Mouse (Mus musculus) NIH3T3 (cell line): ENCODE results near the gene Lin52.

Experiments
- DNase-seq: peaks from one replicate; pipeline ENCODE4 v3.0.0-alpha.2; 2012; ENCODE audit warnings: low read depth

Gene Lin52

DNA sequence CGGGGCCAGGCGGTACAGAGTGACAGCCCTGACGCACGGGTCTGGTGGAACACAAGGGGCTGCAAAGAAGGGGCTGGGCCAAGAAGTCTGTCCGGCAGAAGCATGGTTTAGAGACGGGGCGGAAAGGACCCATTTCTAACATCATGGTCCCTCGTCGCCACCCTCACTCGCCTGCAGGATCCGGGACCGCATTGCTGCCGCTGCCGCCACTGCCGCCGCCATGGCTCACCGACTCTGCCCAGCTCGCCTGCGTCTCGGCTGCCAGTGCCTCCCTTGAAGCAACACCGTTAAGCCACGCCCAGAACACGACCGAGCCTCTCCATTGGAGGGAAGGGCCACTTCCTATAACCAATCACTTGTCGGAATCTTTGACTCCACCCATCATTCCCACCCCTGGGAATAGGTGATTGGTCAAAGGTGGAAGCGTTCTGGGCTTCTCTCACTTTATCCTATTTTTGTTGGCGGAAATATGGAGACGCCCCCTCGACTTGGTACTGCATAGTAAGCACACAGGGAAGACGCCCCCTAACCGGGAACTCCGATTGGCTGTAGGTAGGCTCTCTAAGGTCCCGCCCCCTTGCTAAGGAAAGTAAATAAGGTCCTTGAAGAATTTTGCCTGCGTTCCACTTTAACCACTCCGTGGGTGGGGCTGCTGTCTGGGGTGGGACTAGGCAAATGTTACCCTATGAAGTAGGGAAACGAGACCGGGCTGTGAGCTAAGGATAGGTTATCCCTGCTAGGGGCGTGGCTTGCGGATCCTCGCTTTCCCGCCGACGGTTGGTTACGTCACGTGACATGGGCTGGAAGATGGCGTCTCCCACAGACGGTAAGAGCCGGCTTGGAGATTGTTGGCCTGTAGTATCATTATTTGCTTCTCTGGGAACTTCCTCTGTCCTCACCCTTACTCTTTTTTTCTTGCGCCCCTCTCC lies at the start of gene Lin52, which contains the start of gene Aldh6a1:
Lin52 (plus strand) TSS at position 705 of the 929 bp plus-strand sequence.
Aldh6a1 (minus strand) TSS at position 287 of the 929 bp plus-strand sequence.
- DNase-seq: peak; percentile 100

DNA sequence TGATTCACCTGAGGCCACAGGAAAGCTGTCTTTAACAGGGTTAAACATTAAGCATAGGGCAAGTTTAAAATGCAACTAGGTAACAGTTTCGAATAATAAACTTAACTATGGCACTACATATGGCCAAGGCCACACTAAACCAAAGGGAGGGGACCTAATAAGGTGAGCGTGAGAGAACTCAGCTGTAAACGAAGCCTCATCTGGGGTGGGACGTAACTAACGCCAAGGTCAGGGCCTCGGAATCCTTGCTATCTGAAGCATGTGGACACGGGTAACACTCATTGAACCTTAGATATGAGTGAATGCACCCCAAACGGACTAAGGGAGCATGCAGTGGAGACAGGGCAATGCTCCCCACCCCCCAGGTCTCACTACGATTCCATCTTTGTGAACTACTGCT lies 48.3 kb upstream of the Lin52 start:
- DNase-seq: no peak

DNA sequence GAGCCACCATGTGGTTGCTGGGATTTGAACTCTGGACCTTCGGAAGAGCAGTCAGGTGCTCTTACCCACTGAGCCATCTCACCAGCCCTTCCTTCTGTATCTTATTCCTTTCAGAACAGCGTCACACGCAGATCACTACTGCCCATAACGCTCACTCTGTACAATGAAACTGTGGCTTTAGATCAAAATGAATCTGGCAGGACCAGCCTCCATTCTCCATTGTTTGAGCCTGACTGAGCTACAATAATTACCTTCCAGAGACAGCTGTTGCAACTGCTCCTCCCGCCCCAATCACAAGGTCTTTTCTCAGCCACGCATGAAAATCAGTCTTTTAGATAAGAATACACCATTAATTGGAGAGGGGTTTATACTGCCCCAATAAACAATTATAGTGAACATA lies 46.7 kb upstream of the Lin52 start:
- DNase-seq: no peak

DNA sequence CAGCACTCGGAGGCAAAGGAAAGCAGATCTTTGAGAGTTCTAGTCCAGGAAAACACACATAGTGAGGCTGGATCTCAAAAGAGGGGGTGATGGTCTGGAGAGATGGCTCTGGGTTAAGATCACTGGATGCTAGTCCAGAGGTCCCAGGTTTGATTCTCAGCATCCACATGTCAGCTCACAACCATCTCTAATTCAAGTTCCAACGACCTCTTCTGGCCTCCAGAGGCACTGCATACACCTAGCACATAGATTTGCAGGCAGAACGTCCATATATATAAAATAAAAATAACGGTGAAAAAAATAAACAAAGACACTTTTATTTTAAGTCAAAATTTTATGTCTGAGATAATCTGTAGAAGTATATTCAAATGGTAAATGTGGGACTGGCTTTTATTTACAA lies 44.0 kb upstream of the Lin52 start:
- no peak for DNase-seq

DNA sequence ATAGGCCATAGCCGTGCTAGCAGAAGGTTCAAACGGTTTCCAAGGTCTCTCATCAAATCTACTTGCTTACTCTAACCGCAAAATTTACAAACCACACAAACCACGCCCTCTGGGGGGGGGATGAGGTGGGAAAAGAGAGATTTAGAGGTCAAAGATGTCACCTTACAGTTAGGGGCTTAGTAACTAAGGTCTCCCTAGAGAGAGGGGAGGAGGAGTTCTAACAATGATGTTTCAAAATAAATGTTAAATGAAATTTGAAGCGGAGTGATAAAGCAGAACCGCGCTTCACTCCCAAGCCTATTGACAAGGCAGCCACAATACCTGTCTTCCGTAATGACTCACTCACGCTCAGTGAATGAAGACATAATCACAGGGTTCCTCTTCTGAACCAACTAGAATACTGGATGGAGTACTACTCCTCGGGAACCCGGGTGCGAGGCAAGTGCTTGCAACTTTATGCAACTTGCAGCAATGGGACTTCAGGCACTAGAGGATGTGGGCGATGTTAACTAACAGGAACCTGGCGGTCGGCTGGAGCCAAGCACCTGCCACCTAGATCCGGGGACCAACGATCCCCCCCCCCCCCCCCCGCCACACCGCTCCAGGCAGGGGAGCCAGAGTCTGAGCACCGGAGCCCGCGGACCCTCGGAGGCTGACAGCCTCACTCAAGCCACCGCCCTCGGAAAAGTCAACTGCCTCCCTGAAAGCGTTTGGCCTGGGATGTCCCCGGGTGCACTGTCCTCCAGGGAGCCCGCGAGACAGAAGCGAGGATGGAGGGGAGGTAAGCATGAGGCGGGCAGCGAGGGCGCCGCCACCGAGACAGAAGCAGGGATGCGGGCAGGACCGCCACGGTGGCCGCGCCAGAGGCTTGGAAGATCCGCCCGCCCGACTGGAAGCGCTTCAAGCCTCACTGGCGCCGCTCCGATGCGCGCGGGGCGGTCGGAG lies 43.1 kb upstream of the Lin52 start:
- DNase-seq: no peak

DNA sequence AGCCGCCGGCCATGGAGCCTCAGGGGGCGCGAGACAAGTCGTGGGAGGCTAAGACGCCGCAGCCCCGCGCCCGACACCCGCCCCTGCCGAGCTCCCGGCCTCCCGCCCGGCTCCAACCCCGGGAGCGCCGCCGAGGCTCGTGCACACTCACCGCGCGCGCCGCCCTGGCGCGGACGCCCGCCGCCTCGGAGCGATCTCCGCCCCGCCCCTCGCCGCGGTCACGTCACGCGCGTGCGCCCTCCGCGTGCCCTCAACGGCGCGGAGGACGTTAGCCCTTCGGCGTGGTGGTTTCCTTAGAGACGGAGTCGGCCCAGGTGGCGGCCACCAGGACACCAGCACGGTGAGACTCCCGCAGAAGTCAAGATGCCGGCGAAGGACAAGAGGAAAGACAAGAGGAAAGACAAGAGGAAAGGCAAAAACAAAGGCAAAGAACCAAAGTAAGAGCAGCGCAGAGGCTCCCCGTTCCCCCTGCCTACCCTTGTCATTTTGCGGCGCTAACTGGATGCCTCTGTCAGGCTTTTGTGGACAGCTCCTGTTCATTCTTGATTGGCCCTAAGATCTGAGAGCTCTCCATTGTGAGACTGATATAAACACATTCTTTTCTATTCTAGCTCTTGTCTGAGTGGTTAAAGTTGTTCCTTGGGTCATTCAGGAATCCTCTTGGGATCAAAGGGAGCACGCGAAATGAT lies 42.3 kb upstream of the Lin52 start, which contains the start of the genes Entpd5 and Bbof1:
Entpd5 (minus strand) TSS at position 211 of the 689 bp plus-strand sequence.
Bbof1 (plus strand) TSS at position 253 of the 689 bp plus-strand sequence.
- DNase-seq: peak; percentile 93

DNA sequence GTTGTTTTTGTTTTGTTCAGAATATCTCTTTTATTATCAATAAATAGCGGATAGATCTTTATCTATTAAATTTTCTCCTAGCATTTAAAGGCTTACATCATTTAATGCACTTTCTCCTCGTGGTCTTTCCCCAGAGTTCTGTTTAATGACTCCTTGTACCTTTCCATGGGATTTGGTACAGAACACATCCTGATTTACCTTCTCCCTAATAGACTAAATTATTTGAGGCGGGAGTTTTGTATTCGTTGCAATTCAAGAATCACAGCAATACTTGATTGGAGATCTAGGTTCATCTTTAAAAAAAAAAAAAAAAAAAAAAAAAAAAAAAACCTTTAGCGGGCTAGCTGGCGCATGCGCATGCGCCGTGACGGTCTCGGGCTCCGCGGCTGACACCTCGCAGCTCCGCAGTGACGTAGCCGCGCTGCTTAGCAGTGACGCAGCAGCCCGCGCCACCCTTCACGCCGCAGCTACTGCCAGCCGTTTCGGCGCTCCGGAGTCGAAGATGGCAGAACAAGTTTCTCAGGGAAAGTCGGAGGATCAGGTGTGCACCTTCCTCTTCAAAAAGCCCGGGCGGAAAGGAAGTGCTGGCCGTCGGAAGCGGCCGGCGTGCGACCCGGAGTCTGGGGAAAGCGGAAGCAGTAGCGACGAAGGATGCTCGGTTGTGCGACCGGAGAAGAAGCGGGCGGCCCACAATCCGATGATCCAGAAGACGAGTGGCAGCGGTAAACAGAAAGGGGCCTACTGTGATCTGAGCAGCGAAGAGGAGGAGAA lies 34.2 kb upstream of the Lin52 start, which contains the start of gene Rnf113a2:
Rnf113a2 (plus strand) TSS at position 363 of the 771 bp plus-strand sequence.
- peak; percentile 93 for DNase-seq

DNA sequence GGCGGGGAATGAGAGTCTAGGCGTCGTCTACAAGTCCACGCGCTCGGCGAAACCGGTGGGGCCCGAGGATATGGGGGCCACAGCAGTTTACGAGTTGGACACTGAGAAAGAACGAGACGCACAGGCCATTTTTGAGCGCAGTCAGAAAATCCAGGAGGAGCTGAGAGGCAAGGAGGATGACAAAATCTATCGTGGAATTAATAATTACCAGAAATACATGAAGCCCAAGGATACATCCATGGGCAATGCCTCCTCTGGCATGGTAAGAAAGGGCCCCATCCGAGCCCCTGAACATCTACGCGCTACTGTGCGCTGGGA lies 33.7 kb upstream of the Lin52 start:
- no peak for DNase-seq

DNA sequence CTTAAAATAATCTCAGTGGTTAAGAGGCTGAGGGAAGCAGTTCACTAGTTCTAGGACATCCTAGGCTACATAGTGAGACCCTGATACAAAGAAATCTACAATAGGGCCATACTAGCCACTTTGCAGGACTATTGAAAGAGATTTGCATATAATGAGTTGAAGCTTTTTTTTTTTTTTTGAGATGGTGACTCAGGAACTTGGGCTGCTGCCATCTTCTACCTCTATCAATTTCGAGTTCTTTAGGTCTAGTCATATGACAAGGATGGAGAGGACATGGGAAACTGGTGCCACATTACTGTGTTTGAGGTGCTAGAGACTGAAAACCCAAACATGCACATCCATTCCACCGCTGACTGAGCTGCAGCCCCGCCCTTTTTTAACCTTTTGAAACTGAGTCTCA lies 27.2 kb upstream of the Lin52 start:
- peak; percentile 46 for DNase-seq

DNA sequence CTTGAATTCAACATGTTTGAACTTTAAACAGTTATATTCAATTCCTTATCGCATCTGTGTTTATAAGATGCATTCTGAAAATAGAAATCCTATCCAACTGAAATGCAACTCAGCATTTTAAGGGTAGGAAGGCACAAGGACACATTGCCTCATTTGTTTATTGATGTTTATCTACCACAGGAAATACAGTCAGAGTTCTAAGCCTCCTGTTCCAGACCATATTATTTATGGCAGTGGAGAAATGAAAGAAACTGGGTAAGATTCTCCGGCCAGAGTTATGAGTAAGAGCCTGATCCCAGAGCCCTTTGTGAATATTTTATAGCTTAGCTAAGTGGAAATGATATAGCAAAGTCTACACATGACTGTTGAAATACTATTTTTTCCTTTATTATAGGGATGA lies 21.4 kb upstream of the Lin52 start:
- peak; percentile 30 for DNase-seq

DNA sequence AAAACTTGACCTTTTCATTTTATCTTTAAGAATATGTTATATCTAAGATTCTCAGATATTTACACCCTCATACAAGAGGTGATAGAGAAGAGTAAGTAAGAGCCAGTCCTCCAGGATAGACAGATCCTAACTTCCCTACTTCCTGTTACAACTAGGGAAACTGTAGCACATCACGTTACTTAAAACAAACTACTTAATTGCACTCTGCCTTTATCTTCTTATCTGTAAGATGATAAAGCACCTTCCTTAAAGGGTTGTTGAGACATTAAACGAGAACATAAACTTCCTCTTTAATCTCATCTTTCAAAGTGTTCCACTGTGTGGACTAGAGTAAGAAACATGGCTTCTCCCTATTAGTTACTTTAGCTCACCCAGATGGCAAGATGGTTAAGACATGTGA lies 12.5 kb upstream of the Lin52 start:
- DNase-seq: no peak

DNA sequence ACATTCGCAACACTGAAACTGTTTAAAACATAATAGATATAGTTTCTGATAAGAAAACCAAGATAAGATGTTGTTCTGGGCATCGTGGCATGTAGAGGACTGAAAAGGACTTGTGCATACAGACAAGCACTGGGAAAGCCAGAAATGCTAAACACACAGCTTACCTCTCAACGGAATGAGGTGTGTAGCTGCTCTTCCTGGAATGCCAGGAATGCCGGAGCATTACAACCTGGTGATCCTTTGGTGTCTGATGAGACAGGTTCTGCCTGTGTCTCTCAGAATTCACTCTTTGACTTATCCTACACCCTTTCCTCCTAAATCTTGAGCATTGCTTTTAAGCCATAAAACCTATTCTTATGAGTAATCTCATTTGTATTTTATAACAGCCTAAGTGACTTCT lies 8.7 kb upstream of the Lin52 start:
- DNase-seq: no peak

DNA sequence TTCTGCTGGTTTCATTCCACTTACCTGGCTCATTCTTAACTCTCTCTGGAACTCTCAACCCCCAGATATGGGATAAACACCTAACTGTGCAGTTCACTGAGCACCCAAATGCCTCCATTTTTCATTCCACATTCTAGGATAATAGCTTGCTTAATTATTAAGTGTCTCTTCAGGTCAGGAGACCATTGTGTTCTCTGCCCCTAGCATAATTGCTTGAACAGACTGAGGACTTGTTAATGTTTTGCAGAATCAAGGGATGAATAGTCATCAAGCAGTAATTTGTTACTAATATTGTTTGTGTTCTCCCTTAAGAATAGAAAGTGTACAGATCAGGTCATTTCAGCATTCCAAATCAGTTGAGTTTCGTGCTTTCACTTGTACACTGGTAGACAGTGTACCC lies 3.8 kb upstream of the Lin52 start:
- no peak for DNase-seq

DNA sequence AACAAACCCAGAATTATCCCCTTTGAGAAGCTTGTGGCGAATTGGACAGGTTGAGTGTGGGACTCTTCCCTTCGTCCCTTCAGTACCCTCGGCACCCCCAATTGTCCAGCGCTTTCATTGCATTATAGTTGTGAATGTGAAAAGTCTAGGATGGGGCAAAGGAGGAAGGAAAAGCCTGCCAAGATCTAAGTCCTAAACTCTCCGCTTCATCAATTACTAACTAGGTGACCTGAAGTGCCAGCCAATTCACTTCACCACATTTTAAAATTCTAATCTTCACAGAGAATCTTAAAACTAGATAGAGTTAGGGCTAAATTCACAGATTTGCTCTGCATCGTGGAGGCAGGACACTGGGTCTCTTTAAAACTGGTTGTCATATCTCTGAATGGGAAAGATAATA lies 3.0 kb upstream of the Lin52 start:
- no peak for DNase-seq

DNA sequence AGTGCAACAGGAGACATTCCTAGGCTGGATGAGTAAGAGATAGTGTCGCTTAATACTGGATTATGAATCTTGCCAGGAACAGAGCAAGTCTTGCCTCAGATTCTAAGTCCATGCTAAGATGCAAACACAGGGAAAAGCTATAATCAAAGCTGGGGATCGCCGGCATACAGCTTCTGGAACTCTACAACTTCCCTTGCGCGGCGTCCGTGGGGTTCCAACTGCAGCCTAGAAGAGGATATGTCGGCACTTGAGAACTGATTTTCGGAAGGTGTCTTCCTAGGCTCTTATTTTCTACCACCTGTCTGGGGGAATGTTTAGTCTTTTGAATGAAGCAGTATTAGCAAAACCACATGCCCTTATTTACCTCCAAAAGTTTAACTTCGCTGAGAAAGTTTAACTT lies 1.3 kb upstream of the Lin52 start:
- no peak for DNase-seq

DNA sequence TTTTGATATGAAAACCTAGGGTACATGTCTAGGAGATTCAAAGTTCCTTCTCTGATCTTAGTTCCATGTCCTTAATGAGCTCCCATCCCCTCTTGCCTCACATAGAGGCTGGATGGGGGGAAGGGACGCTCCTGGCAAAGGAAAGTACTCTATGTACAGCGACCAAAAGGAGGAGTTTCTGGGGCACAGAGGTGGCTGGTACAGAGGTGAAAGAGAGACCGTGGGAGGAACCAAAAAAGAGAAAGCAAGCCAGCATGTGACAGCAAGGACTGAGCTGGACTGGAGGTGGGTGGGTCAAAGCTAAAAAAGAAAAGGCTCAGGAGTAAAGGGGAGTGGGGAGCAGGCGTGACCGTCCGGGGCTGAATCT lies 888 bp upstream of the Lin52 start:
- peak; percentile 29 for DNase-seq

DNA sequence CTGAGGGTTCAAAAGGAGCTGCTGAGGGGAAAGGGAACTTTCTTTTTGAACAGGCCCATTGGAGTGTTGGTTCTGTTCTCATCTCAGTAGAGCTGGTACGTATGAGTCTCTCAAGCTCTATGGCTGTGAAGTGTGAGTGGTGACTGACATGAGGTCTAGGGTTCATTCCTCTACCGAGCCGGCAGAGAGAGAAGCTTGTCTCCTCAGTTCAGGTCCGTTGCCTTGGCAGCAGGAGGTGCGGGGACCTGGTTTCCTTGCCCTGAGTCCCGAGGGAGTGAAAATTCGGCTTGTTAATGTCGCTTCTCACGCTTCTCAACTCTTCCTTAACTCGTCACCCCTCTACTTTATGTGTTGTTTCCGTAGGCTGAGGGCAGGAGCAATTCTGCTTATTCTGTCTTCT lies 579 bp downstream of the Lin52 start:
- DNase-seq: no peak

DNA sequence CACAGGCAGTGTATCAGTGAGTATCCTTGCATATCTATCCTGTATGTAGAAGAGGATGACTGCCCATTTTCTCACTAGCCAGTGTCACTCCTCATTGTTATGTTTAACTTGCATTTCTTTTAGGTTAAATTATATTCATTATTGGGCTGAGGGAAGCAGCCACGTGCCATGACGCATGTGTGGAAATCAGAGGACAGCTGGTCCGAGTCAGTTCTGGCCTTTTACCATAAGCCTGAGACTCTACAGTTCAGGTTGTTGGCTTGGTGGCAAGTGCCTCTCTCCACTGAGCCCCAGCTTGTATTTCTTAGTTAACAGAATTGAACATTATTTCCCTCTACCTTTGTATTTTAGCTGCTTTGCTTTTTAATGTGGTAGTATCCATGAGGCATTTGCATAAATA lies 5.7 kb downstream of the Lin52 start:
- no peak for DNase-seq

DNA sequence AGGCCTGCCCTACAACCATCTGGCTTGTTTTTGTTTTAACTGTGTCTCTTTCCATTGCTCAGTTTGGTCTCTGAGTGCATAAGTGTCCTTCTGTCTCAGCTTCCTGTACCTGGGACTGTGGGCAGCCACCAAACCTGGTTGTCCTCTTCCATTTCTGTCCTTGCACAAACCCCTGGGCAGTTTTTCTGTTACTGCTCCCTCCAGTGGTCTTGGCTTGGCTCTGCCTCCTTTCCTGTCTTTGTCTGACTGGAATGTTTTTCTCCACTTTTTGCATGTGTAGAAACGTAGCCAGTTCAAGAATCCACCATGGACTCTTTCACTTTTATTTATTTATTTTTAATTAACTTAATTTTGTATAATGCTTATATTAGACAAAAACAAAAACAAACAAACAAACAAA lies 8.6 kb downstream of the Lin52 start:
- no peak for DNase-seq

DNA sequence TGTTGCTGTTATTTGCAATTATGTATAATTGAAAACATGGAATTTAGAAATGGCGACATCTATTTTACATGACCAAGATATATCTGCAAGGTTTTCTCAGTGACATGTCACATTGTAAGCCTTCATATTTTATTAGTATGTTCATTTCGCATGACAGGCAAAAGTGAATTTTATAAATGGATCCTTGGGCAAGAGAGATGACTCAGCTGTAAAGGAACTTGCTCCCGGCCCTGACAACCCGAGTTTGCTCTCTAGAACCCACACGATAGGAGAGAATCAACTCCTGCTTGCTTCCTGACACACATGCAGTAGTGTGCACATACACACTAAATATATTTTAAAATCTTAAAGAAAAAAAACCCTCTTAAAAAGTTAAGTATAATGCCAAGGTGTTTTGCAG lies 10.2 kb downstream of the Lin52 start:
- peak; percentile 72 for DNase-seq

DNA sequence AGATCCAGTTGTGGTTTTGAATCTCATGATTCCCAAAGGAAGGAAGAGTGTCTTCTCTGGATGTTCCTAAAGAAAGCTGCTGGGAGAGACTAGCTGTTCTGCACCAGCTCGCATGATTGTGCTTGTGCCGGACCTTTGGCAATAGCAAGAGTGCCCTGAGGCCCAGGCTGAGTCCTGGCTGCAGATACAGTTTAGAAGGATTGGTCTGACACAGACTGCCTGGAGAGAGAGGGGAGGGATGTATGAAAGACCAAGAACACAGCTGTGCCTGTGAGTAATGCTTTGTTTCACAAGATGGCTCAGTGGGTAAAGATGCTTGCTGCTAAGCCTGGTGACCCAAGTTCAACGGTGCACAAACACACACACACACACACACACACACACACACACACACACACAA lies 11.6 kb downstream of the Lin52 start:
- DNase-seq: peak; percentile 73
